In genomic region chr2:11553471-11554400, GRCm38 (mm10) we compare ENCODE assay signal across 8 mouse cellular contexts. TPM values are rescaled to one million over a fixed set of nuclear protein-coding genes. Genes with fewer than 3 reads are reported as not detected.
DNase-seq lines count a peak whose midpoint lies in the region; ATAC-seq lines count a peak whose summit lies in the region.

Pfkfb3 (minus strand) TSS chr2:11554077.

- peak; percentile 52 for DNase-seq in R1 (ENCODE audit: low read depth, low spot score)
- DNase-seq in embryo, embryonic 10 days (ENCODE audit: low spot score) = peak; percentile 70
- peak; percentile 80 for DNase-seq in gastrocnemius, postnatal 25 days
- DNase-seq in left cerebral cortex, adult 8-10 months (ENCODE audit: low spot score in 2 of 2) = peak; percentile 54 to 60
- DNase-seq in right cerebral cortex, adult 2 months (ENCODE audit: low spot score in 2 of 2) = peak; percentile 62 to 76
- DNase-seq in urinary bladder, postnatal 25 days (ENCODE audit: low spot score) = peak; percentile 59

- peak; percentile 90 for ATAC-seq in inflammation-experienced regulatory T-cells, adult 6 months
- peak; percentile 91 for ATAC-seq in megakaryocyte, adult 5-6 weeks (ENCODE audit: poor library complexity, severe bottlenecking)

RNA-seq across cellular contexts. Expression of gene Pfkfb3, which starts in this region (rescaled TPM):
- total RNA-seq in gastrocnemius, postnatal 25 days (2021) = 100 to 1,000 TPM in 1 of 2 experiments, 10 to 100 TPM in 1; 46.4 to 185 TPM
- 10 to 100 TPM; 15.8 to 18.2 (median 16.4) TPM for polyA plus RNA-seq in inflammation-experienced regulatory T-cells, adult 6 months (2017; shearing (Covaris generic))
- 10 to 100 TPM; 28.1 to 40.4 (median 30.9) TPM for total RNA-seq in left cerebral cortex, adult 8-10 months (2022)
- 24.5 and 31.3 TPM in 2 replicates for total RNA-seq in megakaryocyte, adult 5-6 weeks (2015)
- total RNA-seq in megakaryocyte, adult 5-6 weeks (2017) = 22.1 and 23.0 TPM in 2 replicates

Comparison
In these comparisons a context has a peak if more than half of its experiments do, and no peak if none do; other contexts are left out.
1. Peak in every context shown above with its lines: DNase-seq and ATAC-seq.